Mouse (Mus musculus): ENCODE data around the gene Ripply1. TPM values are rescaled to one million over a fixed set of nuclear protein-coding genes. Genes with fewer than 3 reads are reported as not detected.

The Ripply1 gene
- polyA plus RNA-seq (2014; fragmentation: Nextera tagmentation; extraction: Ambion mirVana), result not detected in 2 replicates

GRCm38 (mm10) chrX:139782278-139783044, at the start of gene Ripply1:
TSS of gene Ripply1 (minus strand) at chrX:139782353.
- ATAC-seq (replicated peaks; ENCODE audit: insufficient number of reproducible peaks, low FRiP score, low TSS enrichment, low read depth) (no peak), DNase-seq (ENCODE audit: low spot score) (no peak)
- no peaks in the 10 kb centered on the region; the same call in 1 of the 2 replicates for H3K27me3 ChIP-seq (ENCODE audit: control insufficient read depth, insufficient read depth, low read length)

GRCm38 (mm10) chrX:139828363-139829092, 46.4 kb upstream of the Ripply1 start:
- H3K27me3 ChIP-seq (ENCODE audit: control insufficient read depth, insufficient read depth, low read length), result no peaks in the 10 kb centered on the region
- WGBS, result 92% methylated on average over 6 of the region's 6 CpGs
- H3K4me3 ChIP-seq (ENCODE audit: low read depth, low read length), result no peak overlapping the region
- no peak for ATAC-seq (replicated peaks; ENCODE audit: insufficient number of reproducible peaks, low FRiP score, low TSS enrichment, low read depth)
- H3K9ac ChIP-seq (replicated peaks; ENCODE audit: low read length), result no peak overlapping the region
- H3K36me3 ChIP-seq (replicated peaks; ENCODE audit: control insufficient read depth, insufficient read depth, low read depth, low read length), result no peaks in the 10 kb centered on the region
- no peak for DNase-seq (ENCODE audit: low spot score)
- no peak overlapping the region for H3K27ac ChIP-seq (replicated peaks; ENCODE audit: low read depth, low read length)
- H3K9me3 ChIP-seq (replicated peaks; ENCODE audit: control insufficient read depth, low read length), result no peaks in the 10 kb centered on the region
- H3K4me1 ChIP-seq (ENCODE audit: control insufficient read depth, insufficient read depth, low read length), result no peaks in the 10 kb centered on the region
- no peak overlapping the region for H3K4me2 ChIP-seq (ENCODE audit: low read depth, low read length)

More at GRCm38 (mm10) chrX:139782278-139783044, at the start of gene Ripply1:
- Histone ChIP-seq H3K36me3 (replicated peaks; ENCODE audit: control insufficient read depth, insufficient read depth, low read depth, low read length) (no peaks in the 10 kb centered on the region), H3K4me3 (ENCODE audit: low read depth, low read length) (no peak within 1 kb of the TSS), H3K9ac (replicated peaks; ENCODE audit: low read length) (no peak within 1 kb of the TSS), H3K4me1 (ENCODE audit: control insufficient read depth, insufficient read depth, low read length) (no peaks in the 10 kb centered on the region), H3K4me2 (ENCODE audit: low read depth, low read length) (no peak within 1 kb of the TSS), H3K9me3 (replicated peaks; ENCODE audit: control insufficient read depth, low read length) (no peaks in the 10 kb centered on the region), H3K27ac (replicated peaks; ENCODE audit: low read depth, low read length) (no peak within 1 kb of the TSS)
- WGBS, result 34% methylated on average over 6 of the region's 6 CpGs

- 78% methylated on average over 4 of the region's 4 CpGs for WGBS
- Histone ChIP-seq H3K4me3 (ENCODE audit: low read depth, low read length) (no peak overlapping the region), H3K9me3 (replicated peaks; ENCODE audit: control insufficient read depth, low read length) (no peaks in the 10 kb centered on the region)
Observed at GRCm38 (mm10) chrX:139826926-139827325, 44.8 kb upstream of the Ripply1 start.

GRCm38 (mm10) chrX:139825402-139825801, 43.2 kb upstream of the Ripply1 start:
- DNase-seq (ENCODE audit: low spot score) (no peak), ATAC-seq (replicated peaks; ENCODE audit: insufficient number of reproducible peaks, low FRiP score, low TSS enrichment, low read depth) (no peak)
- H3K27me3 ChIP-seq (ENCODE audit: control insufficient read depth, insufficient read depth, low read length), result no peaks in the 10 kb centered on the region
- H3K9me3 ChIP-seq (replicated peaks; ENCODE audit: control insufficient read depth, low read length), result no peaks in the 10 kb centered on the region
- no peaks in the 10 kb centered on the region for H3K36me3 ChIP-seq (replicated peaks; ENCODE audit: control insufficient read depth, insufficient read depth, low read depth, low read length)
- no peak overlapping the region for H3K4me3 ChIP-seq (ENCODE audit: low read depth, low read length)
- H3K9ac ChIP-seq (replicated peaks; ENCODE audit: low read length), result no peak overlapping the region
- no peaks in the 10 kb centered on the region for H3K4me1 ChIP-seq (ENCODE audit: control insufficient read depth, insufficient read depth, low read length)
- H3K27ac ChIP-seq (replicated peaks; ENCODE audit: low read depth, low read length), result no peak overlapping the region
- H3K4me2 ChIP-seq (ENCODE audit: low read depth, low read length), result no peak overlapping the region
- WGBS, result 89% methylated on average over 1 of the region's 1 CpGs

More at GRCm38 (mm10) chrX:139826926-139827325, 44.8 kb upstream of the Ripply1 start:
- Histone ChIP-seq H3K36me3 (replicated peaks; ENCODE audit: control insufficient read depth, insufficient read depth, low read depth, low read length) (no peaks in the 10 kb centered on the region), H3K4me1 (ENCODE audit: control insufficient read depth, insufficient read depth, low read length) (no peaks in the 10 kb centered on the region), H3K27me3 (ENCODE audit: control insufficient read depth, insufficient read depth, low read length) (no peaks in the 10 kb centered on the region), H3K27ac (replicated peaks; ENCODE audit: low read depth, low read length) (no peak overlapping the region), H3K9ac (replicated peaks; ENCODE audit: low read length) (no peak overlapping the region), H3K4me2 (ENCODE audit: low read depth, low read length) (no peak overlapping the region)
- ATAC-seq (replicated peaks; ENCODE audit: insufficient number of reproducible peaks, low FRiP score, low TSS enrichment, low read depth) (no peak), DNase-seq (ENCODE audit: low spot score) (no peak)

- no peaks in the 10 kb centered on the region for H3K4me1 ChIP-seq (ENCODE audit: control insufficient read depth, insufficient read depth, low read length)
- H3K4me3 ChIP-seq (ENCODE audit: low read depth, low read length), result no peak overlapping the region
- WGBS, result 79% methylated on average over 5 of the region's 5 CpGs
- H3K9ac ChIP-seq (replicated peaks; ENCODE audit: low read length), result no peak overlapping the region
- no peaks in the 10 kb centered on the region for H3K27me3 ChIP-seq (ENCODE audit: control insufficient read depth, insufficient read depth, low read length)
- no peaks in the 10 kb centered on the region for H3K36me3 ChIP-seq (replicated peaks; ENCODE audit: control insufficient read depth, insufficient read depth, low read depth, low read length)
- no peak overlapping the region for H3K27ac ChIP-seq (replicated peaks; ENCODE audit: low read depth, low read length)
- no peak overlapping the region for H3K4me2 ChIP-seq (ENCODE audit: low read depth, low read length)
- ATAC-seq (replicated peaks; ENCODE audit: insufficient number of reproducible peaks, low FRiP score, low TSS enrichment, low read depth), result no peak
- H3K9me3 ChIP-seq (replicated peaks; ENCODE audit: control insufficient read depth, low read length), result no peaks in the 10 kb centered on the region
- no peak for DNase-seq (ENCODE audit: low spot score)
Observed at GRCm38 (mm10) chrX:139815201-139815600, 33.0 kb upstream of the Ripply1 start.

GRCm38 (mm10) chrX:139814018-139814635, 32.0 kb upstream of the Ripply1 start:
- 87% methylated on average over 8 of the region's 8 CpGs for WGBS
- ATAC-seq (replicated peaks; ENCODE audit: insufficient number of reproducible peaks, low FRiP score, low TSS enrichment, low read depth) (no peak), DNase-seq (ENCODE audit: low spot score) (no peak)
- H3K4me2 ChIP-seq (ENCODE audit: low read depth, low read length), result no peak overlapping the region
- H3K9ac ChIP-seq (replicated peaks; ENCODE audit: low read length), result no peak overlapping the region
- H3K9me3 ChIP-seq (replicated peaks; ENCODE audit: control insufficient read depth, low read length), result no peaks in the 10 kb centered on the region
- no peak overlapping the region for H3K27ac ChIP-seq (replicated peaks; ENCODE audit: low read depth, low read length)
- H3K27me3 ChIP-seq (ENCODE audit: control insufficient read depth, insufficient read depth, low read length), result no peaks in the 10 kb centered on the region
- H3K4me1 ChIP-seq (ENCODE audit: control insufficient read depth, insufficient read depth, low read length), result no peaks in the 10 kb centered on the region
- no peak overlapping the region for H3K4me3 ChIP-seq (ENCODE audit: low read depth, low read length)
- H3K36me3 ChIP-seq (replicated peaks; ENCODE audit: control insufficient read depth, insufficient read depth, low read depth, low read length), result no peaks in the 10 kb centered on the region

GRCm38 (mm10) chrX:139813299-139814002, 31.3 kb upstream of the Ripply1 start:
- ATAC-seq (replicated peaks; ENCODE audit: insufficient number of reproducible peaks, low FRiP score, low TSS enrichment, low read depth) (no peak), DNase-seq (ENCODE audit: low spot score) (no peak)
- WGBS, result 79% methylated on average over 9 of the region's 9 CpGs
- Histone ChIP-seq H3K4me1 (ENCODE audit: control insufficient read depth, insufficient read depth, low read length) (no peaks in the 10 kb centered on the region), H3K4me3 (ENCODE audit: low read depth, low read length) (no peak overlapping the region), H3K27me3 (ENCODE audit: control insufficient read depth, insufficient read depth, low read length) (no peaks in the 10 kb centered on the region), H3K9me3 (replicated peaks; ENCODE audit: control insufficient read depth, low read length) (no peaks in the 10 kb centered on the region), H3K9ac (replicated peaks; ENCODE audit: low read length) (no peak overlapping the region), H3K27ac (replicated peaks; ENCODE audit: low read depth, low read length) (no peak overlapping the region), H3K36me3 (replicated peaks; ENCODE audit: control insufficient read depth, insufficient read depth, low read depth, low read length) (no peaks in the 10 kb centered on the region), H3K4me2 (ENCODE audit: low read depth, low read length) (no peak overlapping the region)

Measured in embryonic facial prominence, embryonic 11.5 days (tissue).